Mouse (Mus musculus) layer of hippocampus, adult 2 months (tissue): ENCODE results near the gene Uqcc3. TPM values are rescaled to one million over a fixed set of nuclear protein-coding genes. Genes with fewer than 3 reads are reported as not detected.
A peak's percentile ranks its signal among the peaks of the same experiment; 100 is the strongest.

Experiments
- DNase-seq, 2 experiments: peaks; one replicate each; pipeline ENCODE4 v3.0.0; 2022; ENCODE audit warnings: low spot score in 2 of 2
- H3K27ac ChIP-seq: fragments of 200-600 bp; 2 replicates; pipeline ENCODE4 v1.8.1; 2022
- H3K4me3 ChIP-seq: fragments of 200-600 bp; 2 replicates; pipeline ENCODE4 v1.8.1; 2022; ENCODE audit warnings: mild to moderate bottlenecking
- CTCF ChIP-seq: fragments of 200-600 bp; conservative IDR thresholded peaks from 2 replicates; pipeline ENCODE4 v1.8.1; 2022; ENCODE audit warnings: antibody characterized with exemption, mild to moderate bottlenecking, moderate library complexity
- long read RNA-seq, 2 experiments: library from polyadenylated mRNA; stranded (forward); transcript quantifications; one replicate each; pipeline ENCODE4 v2.0.0; 2021; ENCODE audit warnings: borderline mapping rate in 2 of 2
- total RNA-seq, 2 experiments: library from RNA; stranded (reverse); gene quantifications; 2 replicates each; pipeline ENCODE4 v1.2.3; 2021

Gene Uqcc3
- 10 to 100 TPM; 32.5 to 32.8 TPM for total RNA-seq
- long read RNA-seq, experiment 1, transcript Uqcc3-201 (2 exons, 821 nt) = major isoform, 30 of 30 reads
- long read RNA-seq, experiment 1, partial matches to known transcripts = 0 of 30 reads
- long read RNA-seq, experiment 1, other reads (novel, unspliced or antisense) = 0 of 30 reads
- long read RNA-seq, experiment 2, transcript Uqcc3-201 (2 exons, 821 nt) = major isoform, 33 of 34 reads
- long read RNA-seq, experiment 2, partial matches to known transcripts = 1 of 34 reads
- long read RNA-seq, experiment 2, other reads (novel, unspliced or antisense) = 0 of 34 reads

GRCm38 (mm10) chr19:8880311-8881033, at the start of gene Uqcc3:
TSS of gene Uqcc3 (minus strand) at chr19:8880923.
- peak within 1 kb of the TSS; percentile 93 for H3K4me3 ChIP-seq
- peak; percentile 88 to 89 for DNase-seq
- TF ChIP-seq CTCF = no peak
- H3K27ac ChIP-seq = peak within 1 kb of the TSS; percentile 91

GRCm38 (mm10) chr19:8930117-8930516, 49.4 kb upstream of the Uqcc3 start:
- Histone ChIP-seq H3K4me3 (peak overlapping the region; percentile 68), H3K27ac (peak overlapping the region; percentile 85)
- DNase-seq = no peak
- TF ChIP-seq CTCF = no peak

- TF ChIP-seq CTCF = peak; percentile 64
- Histone ChIP-seq H3K4me3 (peak within 1 kb of the TSS; percentile 68), H3K27ac (peak within 1 kb of the TSS; percentile 85)
- peak in 1 of 2 experiments; percentile 49 for DNase-seq
These were observed 48.7 kb upstream of the Uqcc3 start, which contains the start of the genes Rom1 and Eml3 for GRCm38 (mm10) chr19:8929224-8930088. TSS of gene Rom1 (minus strand) at chr19:8929356. TSS of gene Eml3 (plus strand) at chr19:8929552.

- no peak for DNase-seq
- H3K27ac ChIP-seq = peak overlapping the region; percentile 85
- TF ChIP-seq CTCF = no peak
- peak overlapping the region; percentile 68 for H3K4me3 ChIP-seq
These were observed 48.0 kb upstream of the Uqcc3 start for GRCm38 (mm10) chr19:8928689-8929223.

- Histone ChIP-seq H3K4me3 (no peak overlapping the region), H3K27ac (peak overlapping the region; percentile 85)
- no peak for DNase-seq
- no peak for TF ChIP-seq CTCF
These were observed 47.3 kb upstream of the Uqcc3 start for GRCm38 (mm10) chr19:8927891-8928525.

GRCm38 (mm10) chr19:8926766-8927165, 46.0 kb upstream of the Uqcc3 start:
- no peak overlapping the region for H3K4me3 ChIP-seq
- no peak for DNase-seq
- H3K27ac ChIP-seq = peak overlapping the region; percentile 23; the same call in 1 of the 2 replicates
- TF ChIP-seq CTCF = no peak

- peak overlapping the region; percentile 90; the same call in 1 of the 2 replicates for H3K4me3 ChIP-seq
- DNase-seq = no peak
- no peak for TF ChIP-seq CTCF
- no peak overlapping the region; the same call in 1 of the 2 replicates for H3K27ac ChIP-seq
These were observed 41.0 kb upstream of the Uqcc3 start for GRCm38 (mm10) chr19:8921741-8922140.

GRCm38 (mm10) chr19:8920836-8921291, 40.1 kb upstream of the Uqcc3 start:
- Histone ChIP-seq H3K4me3 (peak overlapping the region; percentile 90), H3K27ac (peak overlapping the region; percentile 85)
- no peak for DNase-seq
- TF ChIP-seq CTCF = no peak

GRCm38 (mm10) chr19:8920073-8920736, 39.5 kb upstream of the Uqcc3 start, which contains the start of gene B3gat3:
TSS of gene B3gat3 (plus strand) at chr19:8920374.
- DNase-seq = peak; percentile 93
- TF ChIP-seq CTCF = no peak
- Histone ChIP-seq H3K4me3 (peak within 1 kb of the TSS; percentile 90), H3K27ac (peak within 1 kb of the TSS; percentile 85)

- DNase-seq = no peak
- peak overlapping the region; percentile 85 for H3K27ac ChIP-seq
- peak overlapping the region; percentile 90 for H3K4me3 ChIP-seq
- TF ChIP-seq CTCF = no peak
These were observed 39.0 kb upstream of the Uqcc3 start for GRCm38 (mm10) chr19:8919684-8920072.

GRCm38 (mm10) chr19:8919000-8919399, 38.3 kb upstream of the Uqcc3 start:
- no peak for DNase-seq
- no peak for TF ChIP-seq CTCF
- Histone ChIP-seq H3K4me3 (no peak overlapping the region), H3K27ac (no peak overlapping the region)
